Mouse (Mus musculus): ENCODE data around the gene Blvrb. TPM values are rescaled to one million over a fixed set of nuclear protein-coding genes. Genes with fewer than 3 reads are reported as not detected.

The Blvrb gene
- polyA plus RNA-seq, 1 experiment from 2014 or later = 20.3 TPM

DNA sequence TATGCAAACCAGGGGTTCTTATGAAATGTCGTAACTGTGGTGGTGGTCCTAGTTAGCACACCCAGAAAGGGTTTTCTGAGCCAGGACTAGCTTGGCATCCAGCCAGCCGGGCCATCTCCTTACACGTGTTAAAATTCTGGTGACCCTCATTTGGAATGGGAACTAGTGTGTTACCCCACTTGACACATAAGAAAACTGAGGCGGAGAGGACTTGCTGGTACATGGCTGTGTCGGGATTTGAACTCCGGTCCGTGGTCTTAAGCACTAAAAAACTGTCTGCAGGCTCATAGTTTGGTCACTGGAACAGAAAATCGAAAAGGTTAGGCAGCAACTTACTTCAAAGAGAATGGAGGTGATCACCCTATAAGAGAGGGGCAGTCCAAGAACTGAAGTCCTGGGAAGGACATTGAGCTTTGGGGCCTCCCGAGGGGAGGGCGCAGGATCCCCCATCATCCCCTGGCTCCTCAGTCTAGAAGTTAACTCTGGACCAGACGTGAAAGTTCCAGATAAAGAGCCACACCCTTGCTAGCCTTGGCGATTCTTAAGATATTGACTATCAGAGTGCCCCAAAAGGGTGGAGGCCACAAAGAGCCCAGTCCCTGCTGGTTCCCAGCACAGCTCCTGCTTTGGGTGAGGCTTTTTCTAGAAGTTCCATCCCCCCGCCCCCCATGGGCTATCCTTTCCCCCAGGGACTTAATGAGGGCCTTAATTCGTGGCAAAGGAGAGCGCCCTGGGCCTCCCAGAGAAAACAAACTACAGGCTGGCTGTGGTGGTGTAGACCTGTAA is 836 bp downstream of the Blvrb start:
- H3K27me3 ChIP-seq = peaks cover 13% of the 10 kb centered on the region
- POLR2A ChIA-PET = no interaction called here
- TF ChIP-seq CTCF (IDR thresholded peaks at IDR 0.05) = no peak
- ATAC-seq = no peak
- DNase-seq (ENCODE audit: low read depth, low spot score) = no peak
- CTCF ChIA-PET = interaction anchor here (1.2 to 1.9 kb wide), 4 partner anchors 17 to 116 kb away, joined by 3 to 5 read pairs (median 4); no protein-coding TSS in a partner anchor
- in situ Hi-C loops (cut with MboI; ENCODE audit: low pct_unique_long_range_greater_than_20kb) = loop anchor here (5.0 kb wide), 1 partner anchor 59 kb away; no protein-coding TSS in a partner anchor

DNA sequence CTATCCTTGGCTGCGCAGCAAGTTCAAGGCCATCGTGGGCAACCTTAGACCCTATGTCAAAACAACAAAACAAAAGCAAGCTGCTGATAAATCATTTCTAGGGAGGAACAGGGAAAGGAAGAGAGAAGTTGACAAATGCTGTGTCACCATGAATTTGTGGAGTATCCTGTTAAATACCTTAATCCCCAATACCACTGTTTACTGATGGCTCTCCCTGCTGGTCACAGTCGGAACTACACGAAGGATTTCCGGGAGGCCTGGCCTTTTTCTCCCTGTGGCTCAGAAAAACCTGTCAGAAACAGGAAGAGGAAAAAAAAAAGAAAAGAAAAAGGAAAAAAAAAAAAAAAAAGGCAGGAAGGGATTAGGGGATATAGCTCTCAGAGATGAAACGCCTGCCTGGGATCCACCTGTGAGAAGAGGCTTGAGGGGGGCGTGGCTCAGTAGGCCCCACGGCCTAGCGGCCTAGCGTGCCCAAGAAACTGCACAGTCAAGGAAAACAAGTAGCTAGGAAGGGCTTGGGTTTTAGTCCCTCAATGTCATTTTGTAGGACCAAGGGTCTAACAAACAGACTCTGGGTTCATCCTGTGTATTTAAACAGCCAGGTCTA is 1.6 kb downstream of the Blvrb start:
- in situ Hi-C loops (cut with MboI; ENCODE audit: low pct_unique_long_range_greater_than_20kb) = loop anchor here (5.0 kb wide), 1 partner anchor 58 kb away; no protein-coding TSS in a partner anchor
- POLR2A ChIA-PET = interaction anchor here (0.6 to 1.2 kb wide), 2 partner anchors 39 to 1139 kb away, joined by 3 to 7 read pairs; no protein-coding TSS in a partner anchor
- peak; percentile 70 for TF ChIP-seq CTCF (IDR thresholded peaks at IDR 0.05)

DNA sequence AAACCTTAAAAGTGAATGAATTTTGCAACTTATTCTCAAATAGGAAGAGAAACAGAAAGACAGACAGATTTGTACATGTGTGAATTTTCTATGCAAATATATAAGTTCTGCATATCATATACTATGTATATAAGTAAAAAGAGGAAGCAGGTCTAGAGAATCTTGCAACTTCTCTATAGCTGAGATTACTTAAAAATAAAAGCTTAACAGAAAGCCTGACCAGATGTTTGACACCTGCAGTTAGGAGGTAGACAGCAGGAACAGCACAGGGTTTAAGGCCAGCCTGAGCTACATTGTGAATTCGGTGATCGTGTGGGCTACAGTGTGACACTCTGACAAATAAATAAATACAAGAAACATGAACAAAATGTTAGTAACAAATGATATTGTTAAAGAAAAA is 3.6 kb downstream of the Blvrb start:
- peaks cover 5% of the 10 kb centered on the region for H3K27me3 ChIP-seq
- in situ Hi-C loops (cut with MboI; ENCODE audit: low pct_unique_long_range_greater_than_20kb) = no loop called here
- POLR2A ChIA-PET = no interaction called here
- CTCF ChIA-PET = interaction anchor here (1.7 kb wide), 1 partner anchor 12 kb away, joined by 7 read pairs; no protein-coding TSS in a partner anchor
- ATAC-seq (no peak), DNase-seq (ENCODE audit: low read depth, low spot score) (no peak)
- TF ChIP-seq CTCF (IDR thresholded peaks at IDR 0.05) = no peak

More for the DNA sequence above, 1.6 kb downstream of the Blvrb start:
- CTCF ChIA-PET = interaction anchor here (1.2 to 1.9 kb wide), 4 partner anchors 16 to 117 kb away, joined by 3 to 5 read pairs (median 4); no protein-coding TSS in a partner anchor
- H3K27me3 ChIP-seq = peaks cover 13% of the 10 kb centered on the region
- DNase-seq (ENCODE audit: low read depth, low spot score) = no peak
- ATAC-seq = no peak

DNA sequence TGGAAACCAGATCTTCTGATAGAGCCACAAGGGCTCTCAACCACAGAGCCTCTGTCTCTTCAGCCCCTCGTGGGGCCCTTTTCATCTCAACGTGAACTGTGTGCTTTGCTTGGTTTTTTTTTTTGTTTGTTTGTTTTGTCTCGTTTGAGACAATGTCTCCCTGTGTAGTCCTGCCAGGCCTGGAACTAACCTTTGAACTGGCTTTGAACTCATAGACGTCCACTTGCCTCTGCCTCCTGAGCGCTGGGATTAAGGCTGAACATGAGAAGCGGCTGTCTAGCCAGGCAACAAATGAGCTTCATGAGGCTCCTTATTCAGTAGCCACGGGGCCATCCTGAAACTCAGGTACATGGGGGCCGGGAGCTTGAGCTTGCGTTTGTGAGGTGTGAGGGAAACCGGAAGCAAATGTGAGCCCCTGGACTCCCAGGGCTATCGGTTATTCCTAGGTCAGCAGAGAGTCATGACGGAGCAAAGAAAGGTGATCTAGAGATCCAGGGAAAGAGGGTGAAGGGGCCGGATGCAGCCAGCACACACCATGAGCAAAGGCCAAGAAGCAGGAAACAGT is 4.5 kb downstream of the Blvrb start:
- no peak for TF ChIP-seq CTCF (IDR thresholded peaks at IDR 0.05)
- DNase-seq (ENCODE audit: low read depth, low spot score) (no peak), ATAC-seq (no peak)
- POLR2A ChIA-PET = interaction anchor here (0.6 kb wide), 1 partner anchor 106 kb away, joined by 3 read pairs; no protein-coding TSS in a partner anchor
- in situ Hi-C loops (cut with MboI; ENCODE audit: low pct_unique_long_range_greater_than_20kb) = no loop called here
- CTCF ChIA-PET = interaction anchor here (1.7 kb wide), 1 partner anchor 13 kb away, joined by 7 read pairs; no protein-coding TSS in a partner anchor
- H3K27me3 ChIP-seq = no peaks in the 10 kb centered on the region

DNA sequence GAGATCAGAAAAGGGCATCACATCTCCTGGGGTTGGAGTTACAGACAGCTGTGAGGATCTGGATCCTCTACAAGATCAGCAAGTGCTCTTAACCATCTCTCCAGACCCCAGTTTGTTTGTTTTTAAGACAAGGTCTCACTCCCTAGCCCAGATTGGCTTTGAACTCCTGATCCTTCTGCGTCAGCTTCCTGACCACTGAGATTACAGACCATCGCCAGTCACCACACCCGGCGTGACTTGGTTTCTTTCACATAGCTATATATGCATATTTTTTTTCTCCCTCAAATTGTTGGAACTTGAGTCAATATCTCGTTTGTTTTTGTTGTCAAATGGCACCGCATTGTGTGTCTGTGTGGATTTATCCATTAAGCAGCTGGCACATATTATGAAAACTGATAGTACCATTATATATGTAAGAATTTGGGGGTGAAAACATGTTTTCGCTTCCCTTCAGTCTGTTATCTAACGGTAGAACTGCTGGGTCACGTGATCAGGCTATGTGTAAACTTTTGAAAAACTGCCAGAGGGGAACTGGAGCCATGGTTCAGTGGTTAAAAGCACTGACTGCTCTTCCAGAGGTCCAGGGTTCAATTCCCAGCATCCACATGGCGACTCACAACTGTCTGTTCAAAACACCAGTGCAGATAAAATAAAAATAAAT is 6.8 kb downstream of the Blvrb start:
- no peaks in the 10 kb centered on the region for H3K27me3 ChIP-seq
- POLR2A ChIA-PET = interaction anchor here (0.7 kb wide), 1 partner anchor 10 kb away, joined by 4 read pairs; no protein-coding TSS in a partner anchor
- DNase-seq (ENCODE audit: low read depth, low spot score) = no peak
- no peak for ATAC-seq
- CTCF ChIA-PET = no interaction called here
- no peak for TF ChIP-seq CTCF (IDR thresholded peaks at IDR 0.05)
- in situ Hi-C loops (cut with MboI; ENCODE audit: low pct_unique_long_range_greater_than_20kb) = no loop called here

DNA sequence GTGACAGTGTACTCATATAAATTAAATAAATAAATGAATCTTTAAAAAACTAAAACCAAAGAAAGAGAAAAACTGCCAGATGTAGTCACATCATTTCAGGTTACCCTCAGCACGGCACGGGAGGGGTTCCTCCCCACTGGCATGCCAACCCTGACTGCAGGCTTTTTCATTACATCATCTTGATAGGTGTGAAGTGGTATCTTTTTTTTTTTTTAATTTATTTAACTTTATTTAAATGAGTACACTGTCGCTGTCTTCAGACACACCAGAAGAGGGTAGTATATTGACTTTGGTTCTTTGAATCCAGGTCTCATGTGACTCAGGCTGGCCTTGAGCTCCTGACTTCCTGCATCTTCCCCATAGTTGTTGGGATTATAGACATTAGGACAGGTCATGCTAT is 7.5 kb downstream of the Blvrb start:
- no peaks in the 10 kb centered on the region for H3K27me3 ChIP-seq
- DNase-seq (ENCODE audit: low read depth, low spot score) (no peak), ATAC-seq (no peak)
- POLR2A ChIA-PET = no interaction called here
- TF ChIP-seq CTCF (IDR thresholded peaks at IDR 0.05) = peak; percentile 21
- in situ Hi-C loops (cut with MboI; ENCODE audit: low pct_unique_long_range_greater_than_20kb) = no loop called here
- CTCF ChIA-PET = no interaction called here

DNA sequence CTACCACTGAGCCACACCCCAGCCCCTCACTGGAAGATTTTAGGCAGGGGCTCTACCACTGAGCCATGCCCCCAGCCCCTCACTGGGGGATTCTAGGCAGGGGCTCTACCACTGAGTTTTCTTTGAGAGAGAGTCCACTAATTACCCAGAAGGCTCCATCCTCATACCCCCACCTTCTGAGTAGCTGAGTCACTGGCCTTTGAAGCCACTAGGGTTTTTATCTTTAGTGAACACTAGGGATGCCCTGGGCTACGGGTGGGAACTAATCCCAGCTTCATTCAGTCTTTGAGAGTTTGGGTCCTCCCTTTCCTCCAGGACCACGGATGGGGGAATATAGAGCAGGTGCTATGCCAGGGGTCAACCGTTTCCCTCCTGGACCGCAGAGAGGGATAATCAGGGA is 10.8 kb downstream of the Blvrb start:
- no peak for DNase-seq (ENCODE audit: low read depth, low spot score)
- ChIA-PET CTCF (interaction anchor here (1.3 kb wide), 1 partner anchor 32 kb away, joined by 3 read pairs; no protein-coding TSS in a partner anchor), POLR2A (no interaction called here)
- ATAC-seq = no peak
- H3K27me3 ChIP-seq = no peaks in the 10 kb centered on the region
- no peak for TF ChIP-seq CTCF (IDR thresholded peaks at IDR 0.05)
- in situ Hi-C loops (cut with MboI; ENCODE audit: low pct_unique_long_range_greater_than_20kb) = no loop called here

DNA sequence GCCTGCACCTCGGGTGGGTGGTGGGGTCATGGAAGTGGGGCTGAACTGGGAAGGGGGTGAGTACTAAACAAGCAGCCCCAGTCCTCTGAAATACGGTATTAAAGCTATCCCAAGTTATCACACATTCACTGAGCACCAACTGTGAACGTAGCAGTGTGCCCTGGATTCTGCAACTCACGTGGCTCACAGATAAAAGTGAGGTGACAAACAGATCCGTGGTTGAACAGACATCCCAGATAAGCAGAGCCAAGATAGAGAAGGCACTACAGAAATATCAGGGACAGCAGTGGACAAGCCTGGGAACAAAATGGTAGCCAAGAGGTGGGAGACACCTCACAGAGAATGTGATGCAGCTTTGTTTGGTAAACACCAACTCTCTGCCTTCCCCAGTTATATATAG is 11.9 kb downstream of the Blvrb start:
- ATAC-seq = no peak
- no peak for TF ChIP-seq CTCF (IDR thresholded peaks at IDR 0.05)
- POLR2A ChIA-PET = no interaction called here
- in situ Hi-C loops (cut with MboI; ENCODE audit: low pct_unique_long_range_greater_than_20kb) = no loop called here
- CTCF ChIA-PET = no interaction called here
- no peak for DNase-seq (ENCODE audit: low read depth, low spot score)
- H3K27me3 ChIP-seq = no peaks in the 10 kb centered on the region

DNA sequence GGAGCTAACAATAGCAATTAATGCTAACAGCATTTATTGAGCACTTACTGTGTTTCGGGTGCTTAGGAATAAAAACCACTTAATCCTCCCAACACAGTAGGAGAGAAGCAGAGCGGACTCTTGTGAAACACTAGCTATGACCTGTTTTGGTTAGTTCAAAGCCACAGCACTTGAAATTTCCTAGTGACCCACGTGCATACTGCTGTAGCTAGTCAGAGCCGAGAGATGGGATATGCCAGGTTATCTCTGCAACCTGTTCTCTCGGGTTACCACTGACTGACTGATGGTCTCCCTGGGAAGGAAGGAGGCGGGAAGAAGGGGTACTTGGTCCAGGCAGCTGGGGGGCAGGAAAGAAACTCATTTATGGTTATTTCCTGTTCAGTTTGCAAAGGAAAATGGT is 12.7 kb downstream of the Blvrb start:
- in situ Hi-C loops (cut with MboI; ENCODE audit: low pct_unique_long_range_greater_than_20kb) = no loop called here
- H3K27me3 ChIP-seq = no peaks in the 10 kb centered on the region
- CTCF ChIA-PET = no interaction called here
- no peak for TF ChIP-seq CTCF (IDR thresholded peaks at IDR 0.05)
- DNase-seq (ENCODE audit: low read depth, low spot score) (no peak), ATAC-seq (no peak)
- POLR2A ChIA-PET = no interaction called here

DNA sequence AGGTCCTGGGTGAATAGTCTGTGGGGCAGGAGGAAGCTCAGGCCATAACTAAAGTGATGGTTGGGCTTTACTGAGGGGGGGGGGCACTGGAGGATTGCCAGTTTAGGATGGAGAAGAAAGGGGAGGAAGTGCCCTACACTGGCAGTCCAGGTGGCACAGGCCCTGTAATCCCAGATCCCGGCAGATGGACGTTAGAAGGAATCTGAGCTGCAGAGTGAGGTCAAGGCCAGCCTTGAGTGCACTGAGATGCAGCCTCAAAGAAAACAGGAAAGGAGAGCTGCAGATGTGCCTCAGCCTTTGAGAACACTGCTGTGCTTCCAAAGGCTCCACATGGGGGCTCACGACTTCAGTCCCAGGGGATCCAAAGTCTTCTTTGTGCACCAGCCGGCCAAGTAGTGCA is 19.9 kb downstream of the Blvrb start:
- TF ChIP-seq CTCF (IDR thresholded peaks at IDR 0.05) = no peak
- no peaks in the 10 kb centered on the region for H3K27me3 ChIP-seq
- ChIA-PET POLR2A (no interaction called here), CTCF (no interaction called here)
- ATAC-seq (no peak), DNase-seq (ENCODE audit: low read depth, low spot score) (no peak)
- in situ Hi-C loops (cut with MboI; ENCODE audit: low pct_unique_long_range_greater_than_20kb) = no loop called here
